Mouse (Mus musculus) G1E (cell line): ENCODE measurements around the gene Ispd. TPM values are rescaled to one million over a fixed set of nuclear protein-coding genes. Genes with fewer than 3 reads are reported as not detected.

Source experiments
- ATAC-seq: 2 replicates; pipeline ENCODE4 v1.8.0; 2016; ENCODE audit warnings: mild to moderate bottlenecking; ENCODE audit not compliant: insufficient number of reproducible peaks, poor library complexity, low FRiP score, severe bottlenecking; ENCODE audit errors: extremely low read depth
- DNase-seq: peaks from one replicate; pipeline ENCODE4 v3.0.0; 2012; ENCODE audit warnings: low spot score
- H3K27me3 ChIP-seq: 2 replicates; pipeline ENCODE4 v1.6.1; 2012; ENCODE audit warnings: mild to moderate bottlenecking, low read length, inconsistent platforms; ENCODE audit not compliant: insufficient read depth
- H3K36me3 ChIP-seq: replicated peaks from 2 replicates; pipeline ENCODE3; 2012; ENCODE audit warnings: mild to moderate bottlenecking, inconsistent platforms
- H3K4me1 ChIP-seq: 2 replicates; pipeline ENCODE4 v1.6.1; 2012; ENCODE audit warnings: low read depth, low read length, inconsistent platforms, mixed read lengths; ENCODE audit not compliant: insufficient read depth
- H3K4me3 ChIP-seq: 2 replicates; pipeline ENCODE4 v1.5.1; 2012; ENCODE audit warnings: low read depth, mild to moderate bottlenecking, inconsistent platforms, low read length, moderate library complexity, mixed read lengths
- H3K9me3 ChIP-seq: replicated peaks from 2 replicates; pipeline ENCODE4 v1.6.1; 2012; ENCODE audit warnings: inconsistent platforms
- CTCF ChIP-seq: IDR thresholded peaks from 2 replicates; pipeline ENCODE4 v1.5.1; 2012; ENCODE audit warnings: low read depth, low read length, inconsistent platforms, mixed read lengths
- GATA1 ChIP-seq: IDR thresholded peaks from 2 replicates; pipeline ENCODE4 v1.6.1; 2012; ENCODE audit warnings: borderline replicate concordance, low read length, inconsistent platforms, mixed read lengths
- GATA2 ChIP-seq: IDR thresholded peaks from 2 replicates; pipeline ENCODE4 v1.6.1; 2012; ENCODE audit warnings: low read depth, low read length, inconsistent platforms, borderline replicate concordance
- POLR2AphosphoS5 ChIP-seq: IDR thresholded peaks from 2 replicates; pipeline ENCODE4 v1.6.1; 2012; ENCODE audit warnings: low read depth, low read length, inconsistent platforms; ENCODE audit not compliant: insufficient replicate concordance
- TAL1 ChIP-seq: conservative IDR thresholded peaks from 2 replicates; pipeline ENCODE4 v1.6.1; 2012; ENCODE audit warnings: low read depth, low read length, inconsistent platforms, mixed read lengths
- polyA plus RNA-seq: library from polyadenylated mRNA; stranded (reverse); fragments of >175 nt; gene quantifications from 2 replicates; pipeline ENCODE4 v1.2.3, GENCODE M21; 2012
- total RNA-seq, 2 experiments: library from RNA; stranded (forward) in 1 of 2; stranded (reverse) in 1 of 2; fragments of 200-1000 nt in 1 of 2; fragments of >200 nt in 1 of 2; fragmentation: Nextera tagmentation in 1 of 2; gene quantifications; 2 replicates each; pipeline ENCODE4 v1.2.3; 2014 to 2017

Gene Ispd
- total and polyA plus RNA-seq, 3 experiments: 1.5 to 6.2 (median 4.7) TPM

DNA sequence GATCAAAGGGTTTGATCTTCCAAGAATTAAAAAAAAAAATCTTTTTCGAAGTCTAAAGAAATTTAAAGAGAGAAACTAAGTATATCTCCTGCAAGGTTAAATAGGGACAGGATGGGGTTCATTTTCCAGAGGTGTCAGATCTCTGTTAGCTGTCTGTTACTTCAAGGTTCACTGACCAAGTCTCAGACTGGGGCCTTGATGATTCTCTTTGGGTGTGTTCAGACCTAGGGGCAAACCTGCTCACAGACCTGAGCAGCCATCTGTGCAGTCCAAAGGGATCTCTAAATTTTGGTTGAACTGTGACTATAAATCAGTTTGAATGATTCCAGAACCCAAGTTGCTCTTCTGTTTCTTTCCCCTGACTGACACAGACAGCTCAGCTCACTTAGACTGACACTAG is 344.8 kb downstream of the Ispd start:
- no peak for ATAC-seq

DNA sequence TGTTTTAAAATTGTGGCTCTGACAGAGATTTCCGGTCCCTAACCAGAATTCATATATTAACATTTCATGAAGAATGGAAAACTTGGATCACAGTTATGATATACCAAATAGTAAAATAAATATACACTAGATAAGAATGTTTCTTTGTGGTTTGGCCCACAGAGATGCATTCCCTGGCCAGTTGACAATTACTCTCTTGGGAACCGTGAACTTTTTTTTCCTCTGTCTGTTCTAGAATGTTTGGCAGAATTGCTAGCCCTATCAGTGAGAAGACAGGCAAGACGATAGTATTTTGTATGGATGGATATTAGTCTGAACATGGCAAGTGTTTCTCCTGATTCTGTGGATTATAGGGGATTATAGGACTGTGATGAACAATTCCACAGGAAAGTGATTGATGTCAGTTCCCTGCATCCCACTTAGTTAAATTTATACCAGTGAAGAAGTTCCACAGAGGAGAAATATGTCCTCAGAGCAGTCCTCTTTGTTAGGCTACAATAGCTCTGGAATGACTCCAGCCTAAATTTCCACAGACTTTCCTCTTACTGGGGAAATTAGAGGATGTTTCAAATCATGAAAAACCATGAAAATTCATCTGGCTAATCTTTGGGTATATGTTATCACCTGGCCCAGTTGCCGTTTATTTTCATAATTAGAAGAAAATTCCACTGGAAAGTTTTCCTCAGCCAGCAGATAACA is 352.6 kb downstream of the Ispd start:
- no peak for DNase-seq
- H3K4me3 ChIP-seq: no peak overlapping the region
- ATAC-seq: no peak
- H3K27me3 ChIP-seq: no peaks in the 10 kb centered on the region
- H3K36me3 ChIP-seq: no peaks in the 10 kb centered on the region
- no peaks in the 10 kb centered on the region for H3K4me1 ChIP-seq
- H3K9me3 ChIP-seq: no peaks in the 10 kb centered on the region
- TF ChIP-seq TAL1: no peak
- TF ChIP-seq GATA2: no peak
- TF ChIP-seq GATA1: no peak
- no peak for TF ChIP-seq POLR2AphosphoS5
- TF ChIP-seq CTCF: no peak

More for the DNA sequence above, 344.8 kb downstream of the Ispd start:
- TF ChIP-seq CTCF: no peak
- TF ChIP-seq GATA2: no peak
- TF ChIP-seq TAL1: no peak
- TF ChIP-seq GATA1: no peak
- TF ChIP-seq POLR2AphosphoS5: no peak
- no peak for DNase-seq
- no peaks in the 10 kb centered on the region for H3K27me3 ChIP-seq
- no peaks in the 10 kb centered on the region for H3K36me3 ChIP-seq
- H3K4me3 ChIP-seq: no peak overlapping the region
- H3K9me3 ChIP-seq: no peaks in the 10 kb centered on the region
- no peaks in the 10 kb centered on the region for H3K4me1 ChIP-seq

Other genes starting within 250 kb of the Ispd start
- 41.8 and 49.1 TPM in 2 replicates for gene Ankmy2, start 224.3 kb upstream of the Ispd start, total RNA-seq (2014; fragmentation: Nextera tagmentation)
- 44.1 and 49.6 TPM in 2 replicates for gene Ankmy2, start 224.3 kb upstream of the Ispd start, total RNA-seq (2017)
- 2.5 and 2.7 TPM in 2 replicates for gene Ankmy2, start 224.3 kb upstream of the Ispd start, polyA plus RNA-seq
- gene Bzw2, start 223.4 kb upstream of the Ispd start, total RNA-seq (2014; fragmentation: Nextera tagmentation): 134 and 138 TPM in 2 replicates
- 129 and 140 TPM in 2 replicates for gene Bzw2, start 223.4 kb upstream of the Ispd start, total RNA-seq (2017)
- 17.6 and 23.8 TPM in 2 replicates for gene Bzw2, start 223.4 kb upstream of the Ispd start, polyA plus RNA-seq
- gene Lrrc72, start 128.1 kb upstream of the Ispd start, total RNA-seq (2014; fragmentation: Nextera tagmentation): not detected in 2 replicates
- gene Lrrc72, start 128.1 kb upstream of the Ispd start, total RNA-seq (2017): 0.35 TPM in 1 of 2 replicates, not detected in the other
- not detected in 2 replicates for gene Lrrc72, start 128.1 kb upstream of the Ispd start, polyA plus RNA-seq
- gene Sostdc1, start 67.3 kb upstream of the Ispd start, total RNA-seq (2014; fragmentation: Nextera tagmentation): not detected in 2 replicates
- not detected in 2 replicates for gene Sostdc1, start 67.3 kb upstream of the Ispd start, total RNA-seq (2017)
- not detected in 2 replicates for gene Sostdc1, start 67.3 kb upstream of the Ispd start, polyA plus RNA-seq
- gene D630036H23Rik, start 731 bp downstream of the Ispd start, total RNA-seq (2014; fragmentation: Nextera tagmentation): 1.4 and 2.2 TPM in 2 replicates
- 1.2 and 2.1 TPM in 2 replicates for gene D630036H23Rik, start 731 bp downstream of the Ispd start, total RNA-seq (2017)
- 1.6 and 1.7 TPM in 2 replicates for gene D630036H23Rik, start 731 bp downstream of the Ispd start, polyA plus RNA-seq